Mouse (Mus musculus) urinary bladder, adult 2 months (tissue): ENCODE measurements around the gene AI593442. TPM values are rescaled to one million over a fixed set of nuclear protein-coding genes. Genes with fewer than 3 reads are reported as not detected.

ENCODE experiments used
- DNase-seq: peaks from one replicate; pipeline ENCODE4 v3.0.0; 2022; ENCODE audit warnings: low spot score
- polyA plus RNA-seq: library from polyadenylated mRNA; depleted of rRNA; stranded (reverse); fragments of >200 nt; gene quantifications from 2 replicates; pipeline ENCODE4 v1.2.3, GENCODE M21; 2012; rRNA removed

The AI593442 gene
- polyA plus RNA-seq, result 2.7 and 3.5 TPM in 2 replicates

DNA sequence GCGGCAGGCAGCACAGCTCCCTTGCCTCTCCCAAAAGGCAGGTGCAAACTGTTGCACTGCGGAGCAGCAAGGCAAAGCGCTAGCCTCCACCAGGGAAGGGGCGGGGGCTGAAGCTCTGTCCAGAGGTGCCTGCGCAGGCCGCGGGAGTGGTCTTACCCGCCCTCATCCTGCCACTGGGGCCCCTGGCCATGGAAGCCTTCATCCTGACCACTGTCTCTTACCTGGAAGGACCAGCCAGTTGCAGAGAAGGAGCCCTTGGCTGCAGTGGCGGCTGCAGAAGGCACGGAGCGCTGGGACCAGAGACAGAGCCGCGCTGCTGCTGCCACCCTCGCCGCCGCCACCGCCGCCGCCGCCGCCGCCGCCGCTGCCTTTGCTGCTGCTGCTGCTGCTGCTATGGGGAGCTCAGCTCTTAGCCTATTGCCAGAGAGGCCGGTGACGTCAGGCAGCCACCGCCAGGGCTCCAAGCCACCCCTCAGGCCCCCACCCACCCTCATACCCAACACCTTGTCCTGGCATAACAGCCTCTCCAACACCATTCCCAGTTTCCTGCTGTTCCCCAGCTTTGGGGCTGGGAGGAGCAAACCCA, at the start of gene AI593442:
Gene AI593442 (minus strand): TSS at position 419 of the 586 bp plus-strand sequence.
- no peak for DNase-seq

DNA sequence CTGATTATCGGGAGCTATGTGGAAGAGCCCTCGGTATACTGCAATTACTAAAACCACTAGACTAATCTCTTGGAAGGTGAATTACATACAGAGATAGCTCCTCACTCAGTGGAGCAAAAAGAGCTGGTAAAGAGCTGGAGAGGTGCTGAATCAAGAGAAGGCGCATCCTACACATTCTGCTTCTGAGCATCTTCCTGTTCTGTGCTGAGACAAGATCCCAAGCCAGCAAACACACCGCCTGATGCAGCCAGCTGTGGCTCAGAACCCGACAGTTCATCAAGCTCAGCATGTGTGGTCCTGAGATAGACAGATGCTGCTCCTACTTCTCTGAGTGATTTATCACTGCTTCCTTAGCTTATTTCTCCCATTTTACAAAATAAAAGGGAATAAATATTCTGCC, 49.2 kb upstream of the AI593442 start:
- no peak for DNase-seq

DNA sequence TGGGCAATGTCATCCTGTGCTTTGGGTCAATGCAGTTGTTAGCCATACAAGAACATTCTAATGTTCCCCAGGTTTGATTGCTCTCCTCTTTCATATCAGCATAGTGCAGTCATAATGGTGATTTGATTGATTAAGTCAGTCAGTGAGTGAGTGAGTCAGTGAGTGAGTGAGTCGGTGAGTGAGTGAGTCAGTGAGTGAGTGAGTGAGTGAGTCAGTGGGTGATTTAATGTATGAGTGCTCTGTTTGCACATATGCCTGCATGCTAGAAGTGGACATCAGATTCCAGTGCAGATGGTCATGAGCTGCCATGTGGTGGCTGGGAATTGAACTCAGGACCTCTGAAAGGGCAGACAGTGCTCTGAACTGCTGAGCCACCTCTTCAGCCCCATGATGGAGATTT, 43.0 kb upstream of the AI593442 start:
- DNase-seq, result no peak

DNA sequence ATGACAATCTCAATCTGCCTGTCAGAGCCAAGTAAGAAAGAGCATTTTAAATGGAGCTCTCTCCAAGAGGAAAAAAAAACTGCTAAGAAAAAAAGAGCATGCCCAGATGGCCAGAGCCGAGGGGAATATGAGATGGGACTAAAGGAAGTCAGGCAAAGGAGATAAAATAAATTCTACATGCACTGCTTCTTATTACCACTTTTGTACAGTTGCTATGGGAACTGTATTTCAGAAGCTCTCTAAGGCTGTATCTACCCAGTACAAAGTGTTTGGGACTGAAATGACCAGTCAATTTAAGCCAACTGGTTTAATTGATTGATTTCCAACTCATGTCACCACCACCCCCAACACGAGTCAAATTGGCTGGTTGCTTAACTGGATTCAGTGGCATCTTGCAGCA, 40.0 kb upstream of the AI593442 start:
- DNase-seq, result no peak

DNA sequence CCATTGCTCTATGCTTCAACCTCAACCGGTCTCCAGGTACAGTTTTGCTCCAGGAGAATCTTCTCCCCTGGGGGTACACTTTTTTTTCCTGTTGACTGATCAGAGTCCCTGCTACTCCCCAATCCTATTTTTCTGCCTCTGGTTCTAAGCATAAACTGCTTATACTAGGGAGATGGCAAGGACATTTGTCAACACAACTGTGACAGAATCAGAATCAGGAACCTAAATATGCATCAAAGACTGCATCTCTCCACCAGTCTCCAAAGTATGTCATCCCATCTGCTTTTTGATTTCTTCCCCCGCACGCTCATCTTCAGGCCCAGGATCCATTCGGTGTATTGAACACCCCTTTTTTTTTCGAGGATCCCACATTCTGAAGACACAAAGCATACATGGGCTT, 456 bp upstream of the AI593442 start:
- no peak for DNase-seq

DNA sequence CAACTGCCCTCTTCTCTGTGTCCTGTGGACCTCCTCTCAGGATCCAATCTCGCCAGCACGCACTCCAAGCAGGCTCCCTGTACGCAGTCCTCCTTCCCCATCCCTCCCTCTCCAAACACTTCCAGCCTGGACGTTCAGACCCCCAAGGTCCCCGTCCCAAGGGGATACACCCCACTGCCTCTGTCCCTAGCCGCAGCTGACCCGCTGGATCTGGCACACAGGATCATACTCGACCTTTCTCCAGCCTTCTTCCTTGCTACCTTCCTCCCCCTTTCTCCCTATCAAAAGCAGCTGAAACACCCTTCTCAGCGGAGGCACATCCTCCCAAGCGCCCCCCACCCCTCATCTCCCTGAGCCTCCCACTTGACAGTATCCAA, 753 bp downstream of the AI593442 start:
- no peak for DNase-seq

DNA sequence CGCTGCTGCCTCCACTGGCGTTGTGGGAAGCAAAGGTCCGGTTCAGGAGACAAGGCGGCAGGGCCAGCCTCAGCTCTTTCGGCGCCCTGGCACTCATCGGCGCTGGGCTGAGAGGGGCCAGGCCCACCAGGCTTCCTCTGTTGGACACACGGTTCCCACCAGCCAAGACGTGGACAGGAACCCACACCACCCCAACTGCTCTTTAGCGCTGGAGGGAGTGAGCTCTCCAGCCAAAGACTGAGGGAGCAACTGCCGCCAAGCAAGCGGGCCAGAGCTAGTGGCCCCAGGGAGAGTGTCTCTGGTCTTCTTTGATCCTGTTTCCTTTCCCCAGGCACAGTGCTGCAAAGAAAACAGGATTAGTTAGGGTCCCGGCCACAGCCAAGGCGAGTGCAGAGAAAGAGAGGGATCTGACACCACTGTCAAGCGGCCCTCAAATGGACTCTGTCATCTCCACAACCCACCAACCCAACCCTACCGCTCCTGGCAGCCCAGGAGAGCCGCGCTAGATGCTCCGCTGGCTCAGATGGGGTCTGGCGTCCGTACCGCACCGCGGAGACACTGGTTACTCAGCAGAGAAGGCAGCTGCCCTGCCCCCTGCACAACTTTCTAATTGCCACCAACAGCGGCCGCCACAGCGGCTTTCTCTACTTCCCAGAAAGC, 1.3 kb downstream of the AI593442 start:
- DNase-seq, result no peak

DNA sequence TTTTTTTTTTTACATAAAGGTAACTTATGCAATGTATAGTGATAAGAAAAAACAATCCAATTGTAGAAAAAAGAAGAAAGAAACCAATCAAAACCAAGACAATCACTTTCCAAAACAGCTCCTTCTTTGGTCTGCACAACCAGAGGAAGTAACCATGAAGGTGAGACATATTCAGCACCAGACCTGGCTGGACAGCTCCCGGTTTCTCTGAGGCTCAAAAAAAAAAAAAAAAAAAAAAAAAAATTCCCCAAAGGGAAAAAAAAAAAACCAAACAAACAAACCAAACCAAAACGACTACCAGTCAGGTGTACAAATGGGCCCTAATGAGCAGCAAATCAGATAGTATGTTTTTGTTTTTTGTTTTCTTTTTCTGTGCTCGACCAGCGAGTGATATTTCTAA, 3.0 kb downstream of the AI593442 start:
- no peak for DNase-seq

DNA sequence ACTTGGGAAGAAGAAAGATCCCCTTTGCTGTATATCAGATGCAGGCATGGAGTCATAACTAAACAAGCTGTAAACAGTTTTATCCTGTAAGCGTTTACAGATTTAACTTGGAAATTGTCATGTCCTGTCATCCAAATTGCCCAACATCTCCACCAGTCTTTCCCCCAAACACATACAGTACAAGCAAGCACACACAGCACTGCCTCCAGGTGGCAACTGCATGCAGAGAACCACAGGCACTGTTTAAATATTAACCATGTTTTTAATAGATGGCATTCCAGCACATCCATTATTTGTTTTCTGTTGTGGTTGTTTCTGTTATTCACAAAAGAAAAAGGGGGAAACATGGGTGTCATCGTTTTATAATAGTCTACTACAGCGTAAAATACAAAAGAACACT, 3.6 kb downstream of the AI593442 start:
- DNase-seq, result no peak

DNA sequence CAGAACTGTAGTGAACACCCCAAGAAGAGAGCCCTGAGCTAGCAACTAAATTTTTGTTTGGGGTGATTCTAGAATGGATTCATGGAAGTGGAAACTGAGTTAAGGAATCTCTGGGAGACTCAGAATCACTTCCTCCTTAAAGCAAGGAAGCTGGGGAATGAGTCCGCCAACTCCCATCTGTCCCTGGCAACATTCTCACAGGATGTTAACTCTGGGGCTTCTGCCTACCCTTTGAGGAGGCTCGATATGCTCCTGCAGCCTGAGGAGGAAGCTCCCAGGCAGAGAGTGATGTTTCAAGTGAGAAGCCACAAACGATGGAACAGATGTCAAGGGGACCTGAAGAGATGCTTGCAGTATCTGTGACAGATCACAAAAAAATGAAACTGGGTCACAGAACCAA, 18.2 kb downstream of the AI593442 start:
- DNase-seq, result no peak

DNA sequence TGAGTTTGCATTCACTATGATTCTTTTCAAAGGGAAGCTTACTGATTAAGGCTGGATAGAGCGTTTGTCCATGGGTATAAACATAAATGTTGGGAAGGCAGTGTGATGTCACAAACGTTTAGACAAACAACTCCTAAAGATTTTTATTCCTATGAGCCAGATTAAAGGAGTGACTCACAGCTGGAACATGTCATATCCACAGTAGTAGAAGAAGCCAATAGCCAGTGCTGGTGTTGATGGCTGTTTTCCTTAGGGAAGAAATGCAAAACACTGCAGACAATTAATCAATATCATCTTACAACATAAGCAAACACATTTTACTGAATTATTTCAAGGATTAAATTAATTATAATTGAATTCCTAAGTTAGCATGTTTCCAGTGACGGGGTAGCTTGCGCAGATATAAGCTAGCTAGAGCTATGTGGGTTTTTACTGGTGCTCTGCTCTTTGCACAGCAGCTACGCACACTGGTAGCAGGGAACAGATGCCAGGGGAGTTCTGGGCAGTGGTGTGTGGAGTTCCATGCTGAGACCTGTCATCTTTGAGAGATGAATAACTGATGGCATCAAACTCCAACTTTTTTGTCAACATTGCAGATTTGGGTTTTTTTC, 29.1 kb downstream of the AI593442 start:
- no peak for DNase-seq

DNA sequence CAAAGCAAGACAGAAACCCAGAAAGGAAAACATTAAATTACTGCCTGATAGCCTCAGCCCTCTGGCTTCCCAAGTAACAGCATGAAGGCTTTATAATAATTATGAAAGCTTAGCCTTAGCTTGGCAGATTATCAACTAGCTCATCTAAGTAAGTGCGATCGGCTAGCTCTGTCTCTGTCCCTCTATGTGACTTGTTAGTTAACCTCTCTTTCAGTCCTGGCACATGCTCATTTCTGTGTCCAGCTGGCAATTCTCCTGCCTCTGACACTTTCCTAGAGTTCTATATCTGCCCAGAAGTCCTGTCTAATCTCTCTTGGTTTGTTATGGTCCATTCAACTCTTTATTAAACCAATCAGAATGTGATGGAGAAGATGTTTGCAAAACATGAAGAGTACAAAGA, 34.3 kb downstream of the AI593442 start:
- no peak for DNase-seq

DNA sequence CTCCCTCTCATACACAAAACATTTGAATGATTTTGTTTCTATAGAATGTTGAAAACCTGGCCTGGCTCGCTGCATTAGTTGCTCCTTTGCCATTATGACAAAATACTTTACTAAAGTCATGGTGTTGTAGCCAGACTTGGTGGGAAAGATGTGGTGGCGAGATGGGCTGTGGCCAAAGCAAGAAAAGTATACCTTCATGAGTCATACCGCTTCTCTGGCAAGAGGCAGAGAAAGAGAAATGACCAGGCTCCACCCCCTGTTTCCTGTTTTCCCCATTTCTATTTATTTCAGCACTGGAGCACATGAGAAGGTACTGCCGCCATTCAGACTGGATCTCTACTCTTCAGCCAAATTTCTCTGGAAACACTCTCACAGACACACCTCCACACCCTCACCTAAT, 35.0 kb downstream of the AI593442 start:
- DNase-seq, result no peak

DNA sequence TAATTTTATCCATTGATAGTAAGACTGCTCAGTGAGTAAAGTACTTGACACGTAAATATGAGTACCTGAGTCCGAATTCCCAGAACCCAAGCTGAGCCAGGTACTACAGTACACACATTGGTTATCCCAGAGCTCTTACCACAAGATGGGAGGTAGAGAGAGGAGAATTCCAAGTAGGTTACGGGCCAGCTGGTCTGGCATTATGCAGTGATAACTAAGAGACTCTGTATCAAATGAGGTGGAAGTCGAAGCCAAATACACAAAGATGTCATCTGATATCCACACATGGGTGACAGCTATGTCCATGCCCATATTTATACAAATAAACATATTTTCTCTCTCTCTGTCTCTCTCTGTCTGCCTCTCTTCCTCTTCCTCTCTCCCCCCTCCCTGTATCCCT, 35.4 kb downstream of the AI593442 start:
- no peak for DNase-seq

DNA sequence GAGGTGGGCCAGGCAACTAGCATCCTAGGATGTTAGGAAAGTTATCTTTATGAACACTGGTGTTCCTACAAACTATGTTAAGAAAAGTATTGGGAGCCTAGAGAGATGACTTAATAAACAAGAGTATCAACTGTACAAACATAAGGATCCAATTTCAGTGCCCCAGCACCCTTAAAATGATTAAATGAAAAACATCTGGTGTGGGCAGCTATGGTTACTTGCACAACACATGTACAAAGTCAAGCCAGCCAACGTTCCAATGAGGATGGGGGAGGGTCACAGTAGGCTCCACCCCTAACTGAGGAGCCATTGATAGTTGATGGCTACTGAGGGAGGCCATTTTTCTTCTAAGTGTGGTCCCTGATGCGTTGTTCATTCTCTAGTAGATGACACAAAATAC, 43.6 kb downstream of the AI593442 start:
- no peak for DNase-seq

DNA sequence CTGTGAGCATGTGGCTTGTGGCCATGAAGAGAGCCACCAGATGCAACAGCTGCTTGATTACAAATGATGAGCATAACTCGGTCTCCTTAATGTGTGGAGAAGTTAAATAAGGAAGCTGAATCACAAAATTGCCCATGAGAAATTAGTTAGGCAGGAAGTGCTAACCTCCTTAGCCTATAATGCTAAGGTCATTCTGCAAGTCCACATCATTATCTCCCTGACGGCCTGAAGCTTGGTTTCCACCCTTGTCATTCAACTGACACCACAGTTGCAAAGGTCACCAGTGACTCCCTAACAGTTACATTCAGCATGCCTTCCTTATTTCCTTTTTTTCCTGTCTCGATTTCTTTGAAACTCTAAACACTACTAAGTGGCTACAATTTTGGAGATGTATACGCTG, 55.7 kb downstream of the AI593442 start:
- no peak for DNase-seq
